Comparison of ENCODE assay signal across 28 mouse cellular contexts in genomic region chr15:88668693-88669092, GRCm38 (mm10).
"Had no signal": no experiment of that assay in that cellular context is flagged by ENCODE, and none has a peak within 500 bp of the region (broad histone marks: within the 10 kb centered on the region; RNA-seq: fewer than 3 reads in every experiment).

No protein-coding gene starts in this region.

- H3K9me3 ChIP-seq: embryonic facial prominence, embryonic 10.5 days; embryonic facial prominence, embryonic 12.5 days; embryonic facial prominence, embryonic 13.5 days; embryonic facial prominence, embryonic 15.5 days; forebrain, embryonic 10.5 days; forebrain, embryonic 12.5 days; forebrain, embryonic 13.5 days; forebrain, embryonic 15.5 days; heart, embryonic 10.5 days had no signal

- H3K4me1 ChIP-seq: embryonic facial prominence, embryonic 10.5 days; embryonic facial prominence, embryonic 12.5 days; embryonic facial prominence, embryonic 13.5 days; embryonic facial prominence, embryonic 15.5 days; forebrain, embryonic 10.5 days; forebrain, embryonic 12.5 days; forebrain, embryonic 13.5 days; heart, embryonic 10.5 days had no signal

- ATAC-seq: forebrain, embryonic 13.5 days; forebrain, embryonic 14.5 days; forebrain, embryonic 15.5 days; forebrain, embryonic 16.5 days had no signal

- H3K27ac ChIP-seq: embryonic facial prominence, embryonic 10.5 days; embryonic facial prominence, embryonic 12.5 days; embryonic facial prominence, embryonic 13.5 days; embryonic facial prominence, embryonic 15.5 days; forebrain, embryonic 10.5 days; forebrain, embryonic 12.5 days; forebrain, embryonic 13.5 days; forebrain, embryonic 15.5 days; gastrocnemius, adult 2 months; heart, adult 2 months; heart, embryonic 10.5 days had no signal

- H3K27me3 ChIP-seq: embryonic facial prominence, embryonic 12.5 days; embryonic facial prominence, embryonic 15.5 days; forebrain, embryonic 12.5 days; forebrain, embryonic 13.5 days; forebrain, embryonic 15.5 days had no signal

- H3K9ac ChIP-seq: embryonic facial prominence, embryonic 12.5 days; embryonic facial prominence, embryonic 13.5 days; embryonic facial prominence, embryonic 15.5 days; forebrain, embryonic 12.5 days; forebrain, embryonic 13.5 days; forebrain, embryonic 15.5 days had no signal

- H3K4me3 ChIP-seq: embryonic facial prominence, embryonic 10.5 days; embryonic facial prominence, embryonic 12.5 days; embryonic facial prominence, embryonic 13.5 days; embryonic facial prominence, embryonic 15.5 days; erythroblast, embryonic 14.5 days; forebrain, embryonic 10.5 days; forebrain, embryonic 12.5 days; forebrain, embryonic 13.5 days; forebrain, embryonic 15.5 days; gastrocnemius, adult 2 months; heart, adult 2 months; heart, embryonic 10.5 days had no signal

- H3K36me3 ChIP-seq: embryonic facial prominence, embryonic 10.5 days; embryonic facial prominence, embryonic 12.5 days; embryonic facial prominence, embryonic 13.5 days; embryonic facial prominence, embryonic 15.5 days; forebrain, embryonic 10.5 days; forebrain, embryonic 12.5 days; forebrain, embryonic 15.5 days; heart, embryonic 10.5 days had no signal

- H3K4me2 ChIP-seq: embryonic facial prominence, embryonic 12.5 days; embryonic facial prominence, embryonic 13.5 days; embryonic facial prominence, embryonic 15.5 days; forebrain, embryonic 12.5 days; forebrain, embryonic 13.5 days; forebrain, embryonic 15.5 days had no signal

- DNase-seq: cerebellum, adult 8-10 months; cerebellum, adult 9-10 months; cerebellum, adult 9-11 months; cerebellum, postnatal 10 days; cerebellum, postnatal 14 days; cerebellum, postnatal 25 days; cerebellum, postnatal 36 days; embryo, embryonic 11 days; gastrocnemius, adult 2 months; gastrocnemius, postnatal 10 days; gastrocnemius, postnatal 14 days; gastrocnemius, postnatal 25 days; gastrocnemius, postnatal 36 days; heart, adult 11 months; heart, adult 18-20 months; heart, adult 2 months had no signal
